Mouse (Mus musculus): ENCODE results near the gene Myl12a. TPM values are rescaled to one million over a fixed set of nuclear protein-coding genes. Genes with fewer than 3 reads are reported as not detected.

Myl12a gene
- polyA plus RNA-seq, 1 experiment = 3.5 TPM

- Histone ChIP-seq H3K4me1 (ENCODE audit: control insufficient read depth) (no peaks in the 10 kb centered on the region), H3K4me3 (replicated peaks) (no peak overlapping the region), H3K36me3 (ENCODE audit: control insufficient read depth) (no peaks in the 10 kb centered on the region), H3K9me3 (ENCODE audit: control insufficient read depth, low read length) (no peaks in the 10 kb centered on the region), H3K27me3 (ENCODE audit: control insufficient read depth) (no peaks in the 10 kb centered on the region)
- TF ChIP-seq TAL1 (IDR thresholded peaks at IDR 0.05; ENCODE audit: low read length) (no peak), GATA1 (IDR thresholded peaks at IDR 0.05; ENCODE audit: low read length) (no peak)
These were observed 58.9 kb downstream of the Myl12a start for GRCm38 (mm10) chr17:70943779-70944178.

Other genes with a start within 250 kb of the Myl12a start
- 0.03 and 0.04 TPM in 2 replicates for gene Tgif1, start 149.3 kb downstream of the Myl12a start, polyA plus RNA-seq (2012)
- gene Myom1, start 245 bp downstream of the Myl12a start, polyA plus RNA-seq (2012) = 0.03 TPM in 1 of 2 replicates, not detected in the other
- 5.9 and 10.0 TPM in 2 replicates for gene Lpin2, start 179.7 kb upstream of the Myl12a start, polyA plus RNA-seq (2012)